Mouse (Mus musculus): ENCODE data around the gene Snapin.
A peak's percentile ranks its signal among the peaks of the same experiment; 100 is the strongest.

The Snapin gene

DNA sequence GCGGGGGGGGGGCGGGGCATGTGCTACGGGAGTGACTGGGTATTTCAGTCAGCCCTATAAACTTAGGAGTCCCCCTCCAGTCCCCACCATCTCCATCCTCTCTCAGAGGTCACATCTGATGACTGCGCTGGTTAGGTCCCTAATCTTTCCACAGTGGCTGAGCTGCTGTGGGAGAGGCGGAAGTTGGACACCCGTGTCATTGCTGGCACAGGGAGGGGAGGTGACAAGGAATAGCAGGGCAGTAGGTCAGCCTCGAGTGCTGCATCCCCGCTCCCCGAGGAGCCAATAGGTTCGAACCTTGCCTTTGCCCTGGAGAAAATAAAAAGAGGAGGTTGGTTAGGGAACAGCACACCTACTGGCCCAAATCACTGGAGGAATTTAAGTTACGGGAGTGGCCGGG lies 40.0 kb downstream of the Snapin start:
- peak; percentile 91 for DNase-seq

DNA sequence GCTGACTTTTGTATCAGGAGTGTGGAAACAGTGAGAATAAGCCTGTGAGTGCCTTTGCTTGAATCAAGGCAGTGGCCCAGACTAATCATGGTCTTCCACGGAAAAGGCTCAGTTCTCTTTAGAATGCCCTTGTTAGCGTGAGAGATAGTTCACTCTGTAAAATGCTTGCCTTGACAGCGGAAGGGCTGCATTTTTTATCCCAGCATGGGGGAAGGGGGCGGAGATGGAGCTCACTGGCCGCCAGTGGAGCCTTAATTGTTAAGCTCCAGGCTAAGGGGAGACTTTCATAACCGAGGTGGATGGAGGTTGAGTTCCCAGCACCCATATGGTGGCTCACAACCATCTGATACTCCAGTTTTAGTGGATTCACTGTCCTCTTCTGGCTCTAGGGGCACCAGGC lies 42.2 kb downstream of the Snapin start:
- no peak for DNase-seq

- peak; percentile 97 for DNase-seq
Observed at GRCm38 (mm10) chr3:90447123-90447494, 43.7 kb downstream of the Snapin start.

- peak; percentile 100 for DNase-seq
Observed at GRCm38 (mm10) chr3:90446389-90447122, 44.3 kb downstream of the Snapin start.

- peak; percentile 92 for DNase-seq
Observed at GRCm38 (mm10) chr3:90445417-90446200, 45.2 kb downstream of the Snapin start.

DNA sequence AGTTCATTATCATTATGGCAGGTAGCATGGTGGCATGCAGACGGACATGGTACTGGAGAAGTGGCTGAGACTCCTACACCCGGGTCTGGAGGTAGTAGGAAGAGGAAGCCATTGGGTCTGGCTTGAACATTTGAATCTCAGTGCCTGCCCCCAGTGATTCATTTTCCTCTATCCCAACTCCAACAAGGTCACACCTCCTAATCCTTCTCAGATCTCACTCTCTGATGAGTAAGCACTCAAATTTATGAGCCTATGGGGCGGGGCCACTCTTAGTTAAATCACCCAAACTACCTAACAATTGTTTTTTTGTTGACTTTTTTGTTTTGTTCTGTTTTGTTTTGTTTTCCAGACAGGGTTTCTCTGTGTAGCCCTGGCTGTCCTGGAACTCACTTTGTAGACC lies 46.9 kb downstream of the Snapin start:
- no peak for DNase-seq

GRCm38 (mm10) chr3:90440756-90441155 lies 50.1 kb downstream of the Snapin start:
- no peak for DNase-seq

All from heart, adult 11 months (tissue).